8 mouse cellular contexts compared by ENCODE assay signal in genomic region chr2:94157051-94157450, GRCm38 (mm10). TPM values are rescaled to one million over a fixed set of nuclear protein-coding genes. Genes with fewer than 3 reads are reported as not detected.
DNase-seq lines count a peak whose midpoint lies in the region; ATAC-seq and TF ChIP-seq lines count a peak whose summit lies in the region.

No protein-coding gene starts in this region.

- no peak for TF ChIP-seq CTCF in kidney, postnatal 0 days (IDR thresholded peaks at IDR 0.05; ENCODE audit: low read depth)
- no peak for TF ChIP-seq CTCF in bone marrow, adult 2 months (IDR thresholded peaks at IDR 0.05; ENCODE audit: control insufficient read depth, insufficient read depth, low read length)

- ATAC-seq in kidney, postnatal 0 days (replicated peaks; ENCODE audit: low FRiP score, low read depth): no peak
- no peak for ATAC-seq in hindbrain, embryonic 14.5 days (ENCODE audit: low FRiP score)
- ATAC-seq in midbrain, embryonic 15.5 days (replicated peaks): no peak
- no peak for ATAC-seq in megakaryocyte-erythroid progenitor cell, adult 5-6 weeks (replicated peaks; ENCODE audit: low FRiP score, low TSS enrichment, poor library complexity, severe bottlenecking)
- no peak for ATAC-seq in inflammation-experienced regulatory T-cells, adult 6 months

- no peaks in the 10 kb centered on the region for H3K36me3 ChIP-seq in kidney, postnatal 0 days (ENCODE audit: insufficient read depth, low read length)
- H3K36me3 ChIP-seq in hindbrain, embryonic 14.5 days (replicated peaks; ENCODE audit: control insufficient read depth, insufficient read depth): no peaks in the 10 kb centered on the region
- H3K36me3 ChIP-seq in midbrain, embryonic 15.5 days (replicated peaks): no peaks in the 10 kb centered on the region

- no peak for DNase-seq in kidney, postnatal 0 days (ENCODE audit: low spot score)
- DNase-seq in kidney, adult 8-10 months: no peak
- peak; percentile 30 for DNase-seq in hindbrain, embryonic 14.5 days (ENCODE audit: low spot score)
- no peak for DNase-seq in spleen, postnatal 4 days (ENCODE audit: low spot score in 2 of 2)

- WGBS in kidney, postnatal 0 days: 1% methylated on average over 10 of the region's 10 CpGs
- WGBS in bone marrow, adult 2 months: 1% methylated on average over 10 of the region's 10 CpGs
- 2% methylated on average over 10 of the region's 10 CpGs for WGBS in hindbrain, embryonic 14.5 days
- 2% methylated on average over 10 of the region's 10 CpGs for WGBS in midbrain, embryonic 15.5 days

- peak overlapping the region; percentile 75 for H3K4me3 ChIP-seq in kidney, postnatal 0 days (replicated peaks; ENCODE audit: low read depth, low read length)
- H3K4me3 ChIP-seq in bone marrow, adult 2 months (replicated peaks; ENCODE audit: control insufficient read depth, low read depth, low read length): peak overlapping the region; percentile 96
- peak overlapping the region; percentile 81 for H3K4me3 ChIP-seq in hindbrain, embryonic 14.5 days (replicated peaks; ENCODE audit: low read length)
- H3K4me3 ChIP-seq in midbrain, embryonic 15.5 days: peak overlapping the region; percentile 94

- no peaks in the 10 kb centered on the region for H3K9me3 ChIP-seq in kidney, postnatal 0 days (replicated peaks; ENCODE audit: low read length)
- H3K9me3 ChIP-seq in hindbrain, embryonic 14.5 days (ENCODE audit: control insufficient read depth, low read length): no peaks in the 10 kb centered on the region
- H3K9me3 ChIP-seq in midbrain, embryonic 15.5 days: no peaks in the 10 kb centered on the region

- TF ChIP-seq POLR2A in bone marrow, adult 2 months (IDR thresholded peaks at IDR 0.05; ENCODE audit: borderline replicate concordance, control insufficient read depth, low read depth, low read length): no peak

- peak overlapping the region; percentile 85 for H3K9ac ChIP-seq in kidney, postnatal 0 days (ENCODE audit: low read depth, low read length)
- H3K9ac ChIP-seq in hindbrain, embryonic 14.5 days: peak overlapping the region; percentile 92
- peak overlapping the region; percentile 91 for H3K9ac ChIP-seq in midbrain, embryonic 15.5 days

- H3K4me2 ChIP-seq in kidney, postnatal 0 days (ENCODE audit: low read length): peak overlapping the region; percentile 83
- H3K4me2 ChIP-seq in hindbrain, embryonic 14.5 days (replicated peaks): peak overlapping the region; percentile 83
- peak overlapping the region; percentile 62 for H3K4me2 ChIP-seq in midbrain, embryonic 15.5 days

- no peaks in the 10 kb centered on the region; the same call in 1 of the 2 replicates for H3K4me1 ChIP-seq in kidney, postnatal 0 days (replicated peaks; ENCODE audit: insufficient read depth, low read length)
- H3K4me1 ChIP-seq in bone marrow, adult 2 months (ENCODE audit: control insufficient read depth, insufficient read depth, low read length): no peaks in the 10 kb centered on the region; the same call in none of the 2 replicates
- peaks cover 29% of the 10 kb centered on the region; the same call in 1 of the 2 replicates for H3K4me1 ChIP-seq in hindbrain, embryonic 14.5 days (replicated peaks; ENCODE audit: control insufficient read depth, insufficient read depth, low read length)
- peaks cover 37% of the 10 kb centered on the region for H3K4me1 ChIP-seq in midbrain, embryonic 15.5 days

- H3K27ac ChIP-seq in kidney, postnatal 0 days: peak overlapping the region; percentile 89
- no peak overlapping the region for H3K27ac ChIP-seq in bone marrow, adult 2 months (ENCODE audit: control insufficient read depth, insufficient read depth, low read depth, low read length, poor library complexity)
- H3K27ac ChIP-seq in hindbrain, embryonic 14.5 days: peak overlapping the region; percentile 91; the same call in 1 of the 2 replicates
- peak overlapping the region; percentile 91 for H3K27ac ChIP-seq in midbrain, embryonic 15.5 days

- H3K27me3 ChIP-seq in kidney, postnatal 0 days (ENCODE audit: insufficient read depth, low read length): no peaks in the 10 kb centered on the region
- no peaks in the 10 kb centered on the region for H3K27me3 ChIP-seq in hindbrain, embryonic 14.5 days (ENCODE audit: control insufficient read depth, insufficient read depth, low read length)
- no peaks in the 10 kb centered on the region; the same call in 1 of the 2 replicates for H3K27me3 ChIP-seq in midbrain, embryonic 15.5 days (replicated peaks)

RNA-seq across cellular contexts. Expression of gene Hsd17b12, which starts 0.7 kb away (rescaled TPM):
- 102 and 107 TPM in 2 replicates for polyA plus RNA-seq in kidney, postnatal 0 days (2015; fragmentation: Nextera tagmentation; extraction: Ambion mirVana)
- 6.1 and 27.0 TPM in 2 replicates for polyA plus RNA-seq in bone marrow, adult 2 months (2011; ENCODE audit: insufficient read depth, insufficient read length, low replicate concordance, missing spikeins)
- polyA plus RNA-seq in hindbrain, embryonic 14.5 days (2014; fragmentation: Nextera tagmentation; extraction: Ambion mirVana): 136 and 146 TPM in 2 replicates
- 132 and 135 TPM in 2 replicates for polyA plus RNA-seq in midbrain, embryonic 15.5 days (2015; fragmentation: Nextera tagmentation; extraction: Ambion mirVana)
- 35.1 and 46.4 TPM in 2 replicates for total RNA-seq in megakaryocyte-erythroid progenitor cell, adult 5-6 weeks (2014; fragmentation: Nextera tagmentation)
- total RNA-seq in megakaryocyte-erythroid progenitor cell, adult 5-6 weeks (2017): 91.7 and 103 TPM in 2 replicates
- 10 to 100 TPM; 66.8 to 83.9 (median 72.2) TPM for polyA plus RNA-seq in inflammation-experienced regulatory T-cells, adult 6 months (2017; shearing (Covaris generic))
